Mouse (Mus musculus): ENCODE data around the gene Syt5.

Syt5 gene

DNA sequence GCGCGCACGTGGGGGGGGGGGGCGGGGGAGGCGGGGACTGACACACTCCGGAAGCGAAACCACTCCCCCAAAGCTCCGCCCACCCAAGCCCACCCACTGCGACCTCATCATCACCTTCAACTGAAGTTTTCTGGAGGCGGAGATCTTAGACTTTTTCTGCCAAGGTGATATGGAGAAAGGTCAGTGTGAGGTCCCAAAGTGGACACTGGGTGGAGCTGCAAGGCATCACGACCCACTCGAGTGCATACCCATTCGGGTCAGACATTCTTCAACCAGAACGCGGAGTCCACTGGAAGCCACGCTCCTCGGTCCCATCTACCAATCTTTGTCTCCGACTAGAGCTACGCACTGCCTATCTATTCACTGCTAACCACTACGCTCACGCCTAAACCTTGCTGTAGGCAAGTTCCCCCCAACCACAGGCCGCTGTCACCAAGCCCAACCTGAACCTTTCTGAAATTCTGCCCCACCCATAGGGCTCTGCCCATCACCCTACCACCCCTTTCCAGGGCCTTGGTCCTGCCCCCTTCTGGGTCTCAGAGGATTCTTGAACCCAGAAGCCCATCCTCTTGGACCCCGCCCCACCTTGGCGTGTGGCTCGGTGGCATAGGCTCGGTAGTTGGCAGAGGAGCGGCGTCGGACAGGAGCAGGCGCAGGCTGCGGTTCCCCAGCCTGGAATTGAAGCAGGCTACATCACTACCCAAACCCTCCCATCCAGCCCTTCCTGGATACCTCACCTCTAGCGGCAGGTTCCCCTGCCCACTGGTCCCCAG is 25.9 kb downstream of the Syt5 start:
- no peak for DNase-seq

- DNase-seq: no peak
Observed at GRCm38 (mm10) chr7:4518487-4518886, 28.9 kb downstream of the Syt5 start.

GRCm38 (mm10) chr7:4516332-4517050 is 30.9 kb downstream of the Syt5 start, which contains the start of gene Tnnt1:
Gene Tnnt1, minus strand, starts transcription at chr7:4516382.
- no peak for DNase-seq

GRCm38 (mm10) chr7:4515853-4516252 is 31.5 kb downstream of the Syt5 start:
- DNase-seq: no peak

DNA sequence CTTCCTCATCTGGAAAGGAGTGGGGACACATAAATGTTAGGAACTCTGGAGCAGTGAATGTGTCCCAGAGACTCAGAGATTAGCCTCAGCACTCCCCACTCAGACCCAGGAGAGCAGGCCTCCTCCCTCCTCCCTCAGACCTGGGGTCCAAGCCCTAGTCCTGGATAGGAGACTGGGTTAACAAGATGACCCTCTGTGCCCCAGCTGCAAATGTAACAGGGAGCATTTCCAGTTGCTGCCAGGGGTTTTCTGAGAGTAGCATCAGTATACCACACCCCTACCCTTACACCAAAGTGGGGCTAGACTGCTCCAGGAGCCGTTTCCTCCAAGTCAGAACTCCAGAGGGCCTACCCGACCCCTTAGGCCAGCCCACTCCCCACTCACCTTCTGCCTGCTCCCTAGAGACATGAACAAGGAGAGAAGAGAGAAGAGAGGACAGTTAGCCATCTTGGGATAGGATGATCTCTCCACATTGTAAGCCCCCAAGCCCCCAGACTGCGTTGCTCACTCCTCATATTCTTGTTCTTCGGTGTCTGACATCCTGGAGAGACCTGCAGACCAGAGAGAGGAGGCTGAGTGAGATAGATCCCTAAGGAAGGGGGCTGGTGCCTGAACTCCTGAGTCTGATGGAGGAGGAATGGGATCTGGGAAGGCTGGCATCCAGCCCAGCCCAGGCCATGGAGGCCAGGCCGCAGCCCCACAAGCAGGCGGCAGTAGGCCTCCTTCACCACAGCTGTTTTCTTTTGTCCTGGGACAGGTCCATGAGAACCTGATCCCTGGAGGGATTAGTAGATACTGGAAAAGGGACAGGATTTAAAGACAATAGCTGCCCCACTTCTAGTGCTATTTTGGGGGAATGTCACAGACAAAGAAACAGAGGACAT is 33.3 kb downstream of the Syt5 start:
- DNase-seq: no peak

DNA sequence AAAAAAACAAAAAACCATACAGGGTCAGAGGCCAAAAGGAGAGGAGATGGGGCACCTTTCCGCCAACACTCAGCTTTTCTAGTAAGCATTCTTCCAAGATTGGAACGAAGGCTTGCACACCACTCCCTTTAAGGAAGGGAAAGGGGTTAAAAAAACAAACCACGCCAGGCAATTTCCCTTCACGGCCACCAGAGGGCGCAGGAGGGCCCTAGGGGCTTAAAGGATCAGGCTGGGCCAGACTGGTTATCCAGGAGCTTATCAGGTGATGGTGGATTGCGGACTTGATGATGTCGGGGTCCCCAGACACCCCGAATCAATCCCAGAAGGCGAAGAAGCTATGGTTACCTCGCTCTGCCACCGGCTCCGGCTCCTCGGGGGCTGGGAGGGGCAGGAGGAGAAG is 34.1 kb downstream of the Syt5 start:
- DNase-seq: no peak

DNA sequence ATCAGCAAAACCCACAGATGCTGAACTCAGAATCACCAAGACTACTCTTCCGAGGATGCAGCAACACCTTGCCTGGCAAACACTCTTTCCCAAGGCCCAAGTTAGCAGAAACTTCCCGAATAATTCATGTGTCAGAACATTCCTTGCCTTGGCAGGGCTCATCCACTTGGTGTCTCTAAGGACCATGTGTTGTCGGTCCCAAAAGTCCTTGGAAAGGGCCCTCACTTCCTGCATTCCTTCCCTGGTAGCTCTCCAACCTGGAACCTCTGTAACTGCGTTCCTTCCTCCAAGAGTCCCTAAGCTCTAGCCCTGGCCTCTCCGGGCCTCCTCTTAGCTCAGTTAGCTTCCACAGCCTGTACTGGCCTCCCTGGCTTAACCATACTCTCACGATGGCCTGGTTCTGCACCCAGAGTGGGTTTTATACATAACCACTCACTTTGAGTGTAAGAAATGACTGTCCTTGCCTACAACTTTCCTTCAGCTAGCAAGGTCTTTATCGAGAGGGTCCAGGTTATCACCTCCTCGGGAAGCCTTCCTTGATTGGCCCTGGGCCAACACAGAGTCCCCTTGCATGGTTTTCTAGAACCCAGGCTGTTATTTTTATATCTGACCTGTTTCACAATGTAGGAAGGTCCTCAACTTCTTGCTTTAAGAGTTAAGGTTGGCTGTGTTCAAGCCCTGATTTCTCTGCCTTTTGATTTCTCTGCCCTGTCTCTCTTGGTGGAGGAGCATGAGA is 35.7 kb downstream of the Syt5 start:
- no peak for DNase-seq

DNA sequence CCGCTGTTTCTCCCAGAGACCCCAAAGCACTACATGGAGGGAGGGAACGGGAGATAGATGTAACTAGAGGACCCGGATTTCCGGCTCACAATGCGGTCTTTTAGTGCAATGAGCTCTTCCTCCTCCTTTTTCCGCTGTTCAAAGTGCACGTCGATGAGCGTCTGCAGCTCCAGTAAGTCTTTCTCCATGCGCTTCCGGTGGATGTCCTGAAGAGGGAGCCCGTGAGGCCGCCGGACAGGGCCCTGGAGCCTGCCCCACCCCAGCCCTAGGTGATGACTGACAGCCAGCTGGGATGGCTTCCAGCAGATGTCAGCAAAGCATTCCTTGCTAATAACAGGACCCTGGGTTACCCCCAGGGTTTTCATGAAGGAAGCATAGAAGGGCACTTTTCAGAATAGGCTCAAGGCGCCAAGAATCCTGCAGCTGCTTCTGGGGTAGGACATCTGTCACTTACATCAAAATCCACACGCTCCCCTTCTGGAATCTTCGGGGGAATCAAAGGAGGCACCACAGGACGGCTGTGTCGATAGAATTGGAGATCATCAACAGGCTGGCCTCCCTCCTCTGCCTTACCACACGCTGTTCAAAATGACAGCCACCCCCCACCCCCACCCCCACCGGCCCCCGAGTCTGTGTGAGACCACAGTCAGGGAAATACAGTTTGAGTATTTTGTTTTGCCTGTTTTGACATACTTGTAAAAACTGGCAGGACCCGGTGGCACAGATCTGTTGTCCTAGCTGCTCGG is 37.3 kb downstream of the Syt5 start:
- no peak for DNase-seq

- no peak for DNase-seq
Observed at GRCm38 (mm10) chr7:4508739-4509116, 38.6 kb downstream of the Syt5 start.

- DNase-seq: no peak
Observed at GRCm38 (mm10) chr7:4508062-4508738, 39.1 kb downstream of the Syt5 start.

- no peak for DNase-seq
Observed at GRCm38 (mm10) chr7:4507220-4507619, 40.1 kb downstream of the Syt5 start.

GRCm38 (mm10) chr7:4504646-4505435 is 42.5 kb downstream of the Syt5 start:
- DNase-seq: no peak

DNA sequence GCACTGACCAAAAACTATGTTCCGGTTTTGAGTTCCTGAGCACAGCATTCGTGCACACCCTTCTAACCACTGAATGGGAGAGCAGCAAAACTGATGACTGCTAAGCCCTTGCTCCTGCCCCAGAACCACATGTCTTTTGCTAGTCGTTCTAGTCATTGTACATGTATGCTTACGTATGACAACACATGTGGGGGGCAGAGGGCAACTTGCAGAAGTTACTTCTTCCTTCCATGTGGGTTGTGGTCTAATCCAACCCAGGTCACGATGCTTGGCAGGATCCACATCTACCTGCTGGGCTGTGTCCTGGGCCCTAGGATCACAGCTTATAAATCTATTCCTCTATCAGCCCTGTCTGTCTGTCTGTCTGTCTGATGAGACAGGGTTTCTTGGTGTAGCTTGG is 43.5 kb downstream of the Syt5 start:
- no peak for DNase-seq

DNA sequence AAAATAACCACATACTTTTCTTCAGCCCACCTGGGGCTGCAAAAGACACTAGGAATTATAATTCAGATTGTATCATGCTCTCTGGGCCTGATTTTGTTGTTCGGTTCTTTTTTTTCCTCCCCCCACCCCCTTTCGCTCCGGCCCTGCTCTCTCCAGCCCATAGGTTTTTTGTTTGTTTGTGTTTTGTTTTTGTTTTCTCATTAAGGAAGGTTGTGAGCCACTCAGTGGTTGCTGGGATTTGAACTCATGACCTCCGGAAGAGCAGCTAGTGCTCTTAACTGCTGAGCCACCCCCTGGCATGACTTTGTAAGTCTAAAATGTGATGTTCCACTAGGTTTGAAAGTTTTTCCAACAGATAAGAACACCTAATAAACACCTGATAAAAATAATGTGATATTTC is 44.2 kb downstream of the Syt5 start:
- DNase-seq: no peak

- DNase-seq: peak; percentile 52
Observed at GRCm38 (mm10) chr7:4502421-4503090, 44.8 kb downstream of the Syt5 start.

DNA sequence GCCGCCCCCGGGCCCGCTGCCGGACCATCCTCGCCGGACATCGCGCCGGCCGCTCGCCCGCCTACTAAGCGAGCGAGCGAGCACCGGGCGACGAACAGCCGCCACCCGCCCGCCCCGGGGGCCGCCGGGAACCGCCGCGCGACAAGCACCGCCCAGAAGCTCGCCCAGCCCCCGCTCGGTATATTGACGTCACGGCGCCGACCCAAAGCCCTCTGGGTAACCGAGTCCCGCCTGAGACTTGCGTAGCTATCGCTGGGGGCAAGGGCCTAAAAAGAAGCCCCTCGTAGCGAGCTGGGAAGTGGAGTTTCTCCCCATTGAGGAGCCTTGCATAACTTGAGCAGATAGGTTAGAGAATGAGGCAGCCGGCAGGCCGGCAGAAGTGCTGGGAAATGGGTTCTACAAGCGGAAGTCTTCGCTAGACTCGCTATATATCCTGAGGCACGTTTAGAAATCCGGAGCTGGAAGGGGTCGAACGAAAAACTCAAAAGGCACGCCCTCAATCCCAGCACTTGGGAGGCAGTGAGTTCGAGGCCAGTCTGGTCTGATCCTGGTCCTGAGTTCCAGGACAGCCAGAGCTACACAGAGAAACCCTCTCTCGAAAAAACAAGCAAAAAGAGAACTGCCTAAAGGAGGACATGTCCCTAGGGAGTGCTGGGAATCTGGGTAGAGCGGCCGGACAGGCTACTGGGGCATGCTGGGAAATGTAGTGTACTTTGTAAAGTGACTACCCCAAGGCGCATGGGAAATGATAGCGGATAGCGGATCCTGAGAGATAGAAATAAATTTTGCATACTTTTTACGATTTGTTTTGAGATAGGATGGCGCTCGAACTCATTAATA is 45.6 kb downstream of the Syt5 start, which contains the start of gene Ppp1r12c:
TSS of gene Ppp1r12c (minus strand) at position 123 of the 840 bp plus-strand sequence.
- peak; percentile 94 for DNase-seq

GRCm38 (mm10) chr7:4500892-4501471 is 46.4 kb downstream of the Syt5 start:
- peak; percentile 70 for DNase-seq

DNA sequence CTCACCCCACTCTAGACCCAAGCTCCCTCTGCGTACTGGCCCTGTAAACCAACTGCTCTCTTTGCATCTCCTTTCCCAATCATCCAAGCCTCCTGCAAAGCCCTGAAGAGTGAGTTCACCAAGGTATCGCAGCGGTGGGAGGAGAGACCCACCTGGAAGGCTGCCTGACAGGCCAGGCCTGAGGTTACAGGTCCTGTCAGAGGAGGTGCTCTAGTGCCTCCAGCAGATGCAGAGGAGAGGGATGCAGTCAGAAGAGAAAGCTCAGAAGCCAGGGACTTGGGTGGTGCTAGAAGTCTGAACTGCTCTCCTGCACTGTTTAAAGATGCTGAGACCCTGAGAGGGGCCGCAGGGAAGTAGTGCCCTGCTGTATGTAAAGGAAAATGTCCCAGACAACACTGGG is 48.3 kb downstream of the Syt5 start:
- DNase-seq: no peak
